Mouse (Mus musculus) heart, embryonic 14.5 days (tissue): ENCODE results near the gene Ankzf1. TPM values are rescaled to one million over a fixed set of nuclear protein-coding genes. Genes with fewer than 3 reads are reported as not detected.

Experiments used
- ATAC-seq: fragments of 200-750 bp; cut with Nextera tagmentation; 2 replicates; pipeline ENCODE4 v1.8.0; 2017; ENCODE audit warnings: low read depth, moderate TSS enrichment; ENCODE audit not compliant: insufficient number of reproducible peaks, insufficient read depth, low FRiP score
- H3K27ac ChIP-seq, 2 experiments: fragments of 200-500 bp in 1 of 2; fragments of 300-500 bp in 1 of 2; sonication (generic) in 1 of 2; replicated peaks in 1 of 2; 2 replicates each; pipeline ENCODE4 v1.5.1; 2012 to 2014; ENCODE audit warnings: low read depth in 2 of 2, low read length in 2 of 2, control low read depth in 1 of 2, mild to moderate bottlenecking in 1 of 2, mixed read lengths in 1 of 2; ENCODE audit not compliant: control insufficient read depth in 1 of 2, insufficient read depth in 1 of 2
- H3K27me3 ChIP-seq: fragments of 300-500 bp; sonication (generic); 2 replicates; pipeline ENCODE4 v1.6.1; 2014; ENCODE audit warnings: mild to moderate bottlenecking, low read length, control low read depth; ENCODE audit not compliant: control insufficient read depth, insufficient read depth
- H3K36me3 ChIP-seq: fragments of 300-500 bp; sonication (generic); 2 replicates; pipeline ENCODE4 v1.6.1; 2014; ENCODE audit warnings: mild to moderate bottlenecking, control low read depth, low read length, mixed read lengths; ENCODE audit not compliant: control insufficient read depth, insufficient read depth
- H3K4me1 ChIP-seq, 2 experiments: fragments of 200-500 bp in 1 of 2; fragments of 300-500 bp in 1 of 2; sonication (generic) in 1 of 2; 2 replicates each; pipeline ENCODE4 v1.6.1; 2012 to 2014; ENCODE audit warnings: low read length in 2 of 2, control low read depth in 1 of 2, mixed read lengths in 1 of 2; ENCODE audit not compliant: control insufficient read depth in 2 of 2, insufficient read depth in 2 of 2
- H3K4me2 ChIP-seq: fragments of 300-500 bp; sonication (generic); 2 replicates; pipeline ENCODE4 v1.6.1; 2014; ENCODE audit warnings: mild to moderate bottlenecking, low read length
- H3K4me3 ChIP-seq, 2 experiments: fragments of 200-500 bp in 1 of 2; fragments of 300-500 bp in 1 of 2; sonication (generic) in 1 of 2; 2 replicates each; pipeline ENCODE4 v1.5.1; 2012 to 2014; ENCODE audit warnings: low read length in 2 of 2, mild to moderate bottlenecking in 2 of 2, control low read depth in 1 of 2, low read depth in 1 of 2, moderate library complexity in 1 of 2; ENCODE audit not compliant: control insufficient read depth in 1 of 2, insufficient read depth in 1 of 2
- H3K9ac ChIP-seq: fragments of 300-500 bp; sonication (generic); 2 replicates; pipeline ENCODE4 v1.6.1; 2014; ENCODE audit warnings: mild to moderate bottlenecking, low read length
- H3K9me3 ChIP-seq: fragments of 300-500 bp; sonication (generic); 2 replicates; pipeline ENCODE4 v1.6.1; 2016; ENCODE audit warnings: low read length, control low read depth; ENCODE audit not compliant: control insufficient read depth
- WGBS: fragments of 180-500 bp; shearing (Covaris S2); extraction: QIAGEN DNeasy Blood & Tissue Kit; methylation state at CpG from one replicate; pipeline ENCODE4 v1.1.7; 2014; 5-methylcytosine and 5-hydroxymethylcytosine counted together
- polyA plus RNA-seq: library from polyadenylated mRNA; unstranded; fragments of >200 nt; fragmentation: Nextera tagmentation; extraction: Ambion mirVana; gene quantifications from 2 replicates; pipeline ENCODE4 v1.2.1, GENCODE M21; 2014

The Ankzf1 gene
- polyA plus RNA-seq, 1 experiment from 2014 or later: 19.8 TPM

DNA sequence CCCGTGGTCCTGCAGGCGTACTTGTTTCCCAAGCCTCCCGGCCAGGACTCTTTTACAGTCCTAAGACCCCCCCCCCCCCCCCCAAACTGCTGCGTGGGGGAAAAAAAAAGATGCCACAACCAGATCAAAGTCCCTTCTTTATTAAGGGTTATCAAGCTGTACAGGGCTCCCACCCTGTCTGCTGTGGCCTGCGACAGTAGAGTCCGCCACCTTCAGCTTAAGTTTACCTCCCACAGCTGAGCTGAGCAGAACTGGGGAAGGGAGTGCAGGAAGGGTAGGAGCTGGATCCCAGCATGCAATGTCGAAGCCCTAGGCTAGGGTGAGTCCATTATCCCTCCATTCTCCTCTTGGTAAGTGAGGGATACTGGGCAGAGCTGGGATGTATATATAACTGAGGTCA, 11.2 kb upstream of the Ankzf1 start:
- no peak for ATAC-seq
- Histone ChIP-seq H3K9ac (peak overlapping the region; percentile 52), H3K4me2 (peak overlapping the region; percentile 97), H3K4me1 (peaks cover 4 to 14% of the 10 kb centered on the region in 2 experiments; a peak in 3 of 4 replicates), H3K9me3 (no peaks in the 10 kb centered on the region), H3K4me3 (peak overlapping the region in 1 of 2 experiments; percentile 62; a peak in 1 of 4 replicates), H3K36me3 (peaks cover 65% of the 10 kb centered on the region), H3K27ac (0 out of 4 replicates have a peak overlapping the region, but pooled peaks of 1 of the 2 experiments have one; percentile 9), H3K27me3 (no peaks in the 10 kb centered on the region)
- WGBS: 22% methylated on average over 7 of the region's 7 CpGs

DNA sequence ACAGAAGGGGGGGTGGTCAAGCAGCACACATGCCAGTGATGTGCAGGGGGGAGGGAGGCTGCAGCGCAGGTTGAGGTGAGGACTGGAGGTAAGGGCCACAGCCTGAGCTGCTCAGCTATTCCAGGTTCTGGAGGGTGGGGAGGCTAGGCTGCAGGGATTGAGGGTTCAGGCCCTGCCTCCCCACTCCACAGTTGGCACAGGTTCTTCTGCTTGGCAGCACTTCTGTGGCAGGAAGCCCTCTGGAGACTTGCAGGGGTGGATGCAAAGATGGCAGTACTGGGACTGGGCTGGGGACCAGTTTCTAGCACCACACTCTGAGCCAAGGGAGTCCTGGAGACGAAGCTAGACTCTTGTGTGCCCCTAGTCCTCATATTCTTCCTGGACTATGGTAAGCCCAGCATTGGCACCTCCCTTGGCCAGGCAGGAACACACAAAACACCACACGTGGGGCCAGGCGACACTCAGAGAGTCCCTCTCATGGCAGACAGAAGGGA, 10.5 kb upstream of the Ankzf1 start:
- no peak for ATAC-seq
- peaks cover 65% of the 10 kb centered on the region for H3K36me3 ChIP-seq
- no peak overlapping the region for H3K9ac ChIP-seq
- WGBS: 77% methylated on average over 4 of the region's 4 CpGs
- H3K27ac ChIP-seq: no peak overlapping the region
- H3K27me3 ChIP-seq: no peaks in the 10 kb centered on the region
- peaks cover 4 to 14% of the 10 kb centered on the region in 2 experiments; a peak in 3 of 4 replicates for H3K4me1 ChIP-seq
- H3K9me3 ChIP-seq: no peaks in the 10 kb centered on the region
- H3K4me3 ChIP-seq: no peak overlapping the region
- H3K4me2 ChIP-seq: no peak overlapping the region

DNA sequence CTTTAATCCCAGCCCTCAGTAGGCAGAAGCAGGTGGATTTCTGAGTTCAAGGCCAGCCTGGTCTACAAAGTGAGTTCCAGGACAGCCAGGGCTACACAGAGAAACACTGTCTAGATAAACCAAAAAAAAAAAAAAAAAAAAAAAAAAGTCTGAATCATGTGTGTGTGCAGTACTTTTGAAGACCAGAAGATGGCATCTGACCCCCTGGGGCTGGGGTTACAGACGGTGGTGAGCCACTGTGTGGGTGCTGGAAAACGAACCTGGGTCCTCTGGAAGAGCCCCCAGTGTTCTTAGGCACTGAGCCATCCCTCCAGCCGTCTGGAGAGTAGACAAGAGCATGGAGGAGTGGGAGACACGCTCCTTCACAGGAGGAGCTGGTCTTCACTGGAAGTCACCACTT, 9.8 kb upstream of the Ankzf1 start:
- Histone ChIP-seq H3K4me1 (peaks cover 4 to 14% of the 10 kb centered on the region in 2 experiments; a peak in 3 of 4 replicates), H3K27me3 (no peaks in the 10 kb centered on the region), H3K36me3 (peaks cover 67% of the 10 kb centered on the region), H3K27ac (no peak overlapping the region), H3K9ac (no peak overlapping the region), H3K4me2 (no peak overlapping the region), H3K4me3 (no peak overlapping the region), H3K9me3 (no peaks in the 10 kb centered on the region)
- WGBS: 67% methylated on average over 4 of the region's 4 CpGs
- ATAC-seq: no peak

DNA sequence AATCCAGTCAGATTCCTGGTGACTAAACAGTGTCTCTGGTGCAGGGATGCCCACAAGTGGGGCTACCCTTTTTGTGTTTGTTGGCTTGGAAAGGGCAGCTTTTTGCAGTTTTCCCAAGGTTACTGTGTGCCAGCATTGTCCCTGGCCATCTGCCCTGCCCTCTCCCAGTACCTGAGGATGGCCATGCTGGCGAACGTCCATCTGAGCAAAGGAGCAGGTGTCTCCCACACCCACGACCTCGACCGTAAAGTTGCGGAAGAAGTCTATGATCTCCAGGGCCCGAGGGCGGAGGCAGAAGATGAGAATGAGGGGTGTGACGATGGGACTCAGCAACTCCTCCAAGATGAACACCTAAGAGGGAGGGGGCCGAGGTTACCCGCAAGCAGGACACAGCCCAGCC, 6.5 kb upstream of the Ankzf1 start:
- Histone ChIP-seq H3K4me3 (no peak overlapping the region), H3K4me2 (no peak overlapping the region), H3K9ac (no peak overlapping the region), H3K27me3 (no peaks in the 10 kb centered on the region), H3K27ac (no peak overlapping the region), H3K9me3 (no peaks in the 10 kb centered on the region), H3K36me3 (peaks cover 83% of the 10 kb centered on the region), H3K4me1 (peaks cover 0 to 4% of the 10 kb centered on the region in 2 experiments; a peak in 1 of 4 replicates)
- 93% methylated on average over 11 of the region's 11 CpGs for WGBS
- ATAC-seq: no peak

DNA sequence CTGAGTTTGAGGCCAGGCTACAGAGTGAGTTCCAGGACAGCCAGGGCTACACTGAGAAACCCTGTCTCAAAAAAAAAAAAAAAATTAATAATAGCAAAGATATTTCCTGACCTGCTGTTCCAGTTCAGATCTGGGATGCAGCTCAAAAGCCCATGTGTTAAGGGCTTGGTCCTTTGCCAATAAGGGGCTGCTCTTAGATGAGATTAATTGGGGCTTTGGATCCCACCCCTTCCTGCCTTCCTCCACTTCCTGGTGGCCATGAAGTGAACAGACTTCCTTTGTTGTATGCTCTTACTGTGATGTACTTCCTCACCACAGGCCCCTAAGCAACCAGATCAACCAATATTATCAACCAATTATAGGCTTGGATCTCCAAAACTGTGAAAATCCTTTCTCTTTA, 4.8 kb upstream of the Ankzf1 start:
- no peaks in the 10 kb centered on the region for H3K9me3 ChIP-seq
- ATAC-seq: no peak
- peaks cover 5 to 11% of the 10 kb centered on the region in 2 experiments for H3K4me1 ChIP-seq
- no peak overlapping the region for H3K27ac ChIP-seq
- H3K4me3 ChIP-seq: no peak overlapping the region
- H3K9ac ChIP-seq: no peak overlapping the region
- no peaks in the 10 kb centered on the region for H3K27me3 ChIP-seq
- peaks cover 70% of the 10 kb centered on the region for H3K36me3 ChIP-seq
- no peak overlapping the region for H3K4me2 ChIP-seq

DNA sequence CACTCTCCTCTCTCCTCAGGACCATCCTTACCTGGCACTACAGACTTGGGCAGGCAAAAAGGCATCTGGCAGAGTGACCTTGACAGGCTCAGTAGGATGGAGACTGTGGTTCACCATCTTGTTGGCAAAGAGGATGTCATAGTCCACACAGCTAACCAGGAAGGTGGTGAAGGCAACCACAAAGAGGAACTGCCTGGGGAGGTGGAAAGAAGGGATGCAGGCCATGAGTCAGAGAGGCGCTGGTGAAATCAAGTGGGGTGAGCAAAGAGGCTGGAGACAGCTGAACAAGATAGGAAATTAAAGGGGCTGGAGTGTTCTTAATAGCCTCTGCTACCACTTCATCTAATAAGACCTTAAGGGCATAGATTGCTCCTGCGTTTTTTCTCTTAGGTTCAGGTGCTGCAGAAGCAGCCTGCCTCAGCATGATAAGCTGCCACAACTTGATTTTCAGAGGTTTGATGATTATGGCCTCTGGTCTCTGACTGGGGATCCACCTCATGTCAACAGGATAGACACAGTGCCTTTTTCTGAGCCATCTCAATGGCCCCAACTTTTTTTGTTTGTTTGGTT, 4.0 kb upstream of the Ankzf1 start:
- Histone ChIP-seq H3K9ac (no peak overlapping the region), H3K36me3 (peaks cover 61% of the 10 kb centered on the region), H3K27me3 (no peaks in the 10 kb centered on the region), H3K4me2 (no peak overlapping the region), H3K9me3 (no peaks in the 10 kb centered on the region), H3K27ac (no peak overlapping the region), H3K4me3 (no peak overlapping the region), H3K4me1 (peaks cover 5 to 13% of the 10 kb centered on the region in 2 experiments)
- no peak for ATAC-seq
- 81% methylated on average over 2 of the region's 2 CpGs for WGBS

DNA sequence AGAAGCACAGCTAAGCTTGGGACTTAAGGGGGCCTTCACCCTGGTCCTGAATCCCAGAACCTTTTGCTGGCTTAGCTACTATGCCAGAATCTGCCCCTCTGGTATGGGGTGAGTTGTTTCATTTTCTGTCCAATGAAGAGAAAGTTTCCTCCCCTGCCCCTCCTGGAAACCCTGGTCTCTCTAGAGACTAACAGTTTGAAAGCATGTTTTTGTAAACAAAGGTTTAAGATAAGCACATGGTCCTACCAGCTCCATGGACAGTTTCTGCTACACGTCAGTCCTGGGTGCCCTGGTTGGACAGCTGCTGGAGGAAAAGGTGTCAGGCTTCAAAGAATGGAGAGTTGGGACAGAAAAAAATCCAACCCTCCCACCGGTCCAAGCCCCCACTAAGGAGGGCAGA, 1.4 kb upstream of the Ankzf1 start:
- Histone ChIP-seq H3K9me3 (no peaks in the 10 kb centered on the region), H3K4me1 (peaks cover 5 to 20% of the 10 kb centered on the region in 2 experiments), H3K27me3 (no peaks in the 10 kb centered on the region), H3K4me2 (peak overlapping the region; percentile 87), H3K4me3 (peak overlapping the region in 1 of 2 experiments; percentile 66; a peak in 1 of 4 replicates), H3K36me3 (peaks cover 48% of the 10 kb centered on the region), H3K27ac (no peak overlapping the region), H3K9ac (peak overlapping the region; percentile 87; the same call in 1 of the 2 replicates)
- ATAC-seq: no peak
- 36% methylated on average over 2 of the region's 2 CpGs for WGBS

DNA sequence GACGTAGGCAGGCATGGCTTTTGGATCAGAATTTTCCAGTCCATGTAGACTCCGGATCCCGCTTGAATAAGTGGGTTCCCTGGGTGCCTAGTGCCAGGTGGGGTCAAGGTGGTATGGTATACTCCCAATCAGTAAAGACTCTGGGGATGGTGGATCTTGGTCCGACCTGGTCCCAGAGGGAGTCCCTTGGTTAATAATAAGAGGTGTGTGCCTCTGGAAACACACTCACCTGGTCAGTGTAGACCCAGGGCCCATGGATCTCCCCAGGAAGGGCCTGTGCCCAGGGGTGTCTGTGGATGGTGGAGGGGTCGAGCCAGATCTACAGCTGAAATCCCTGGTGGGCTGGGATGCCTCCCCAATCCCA, 711 bp upstream of the Ankzf1 start:
- H3K36me3 ChIP-seq: peaks cover 48% of the 10 kb centered on the region
- peak overlapping the region; percentile 35 to 90; a peak in 3 of 4 replicates for H3K27ac ChIP-seq
- 31% methylated on average over 5 of the region's 5 CpGs for WGBS
- H3K4me2 ChIP-seq: peak overlapping the region; percentile 87
- H3K4me3 ChIP-seq: peak overlapping the region; percentile 64 to 66
- H3K9me3 ChIP-seq: no peaks in the 10 kb centered on the region
- no peaks in the 10 kb centered on the region for H3K27me3 ChIP-seq
- no peak; the same call in none of the 2 replicates for ATAC-seq
- peak overlapping the region; percentile 87 for H3K9ac ChIP-seq
- H3K4me1 ChIP-seq: peaks cover 5 to 20% of the 10 kb centered on the region in 2 experiments
